In the genomic region with DNA sequence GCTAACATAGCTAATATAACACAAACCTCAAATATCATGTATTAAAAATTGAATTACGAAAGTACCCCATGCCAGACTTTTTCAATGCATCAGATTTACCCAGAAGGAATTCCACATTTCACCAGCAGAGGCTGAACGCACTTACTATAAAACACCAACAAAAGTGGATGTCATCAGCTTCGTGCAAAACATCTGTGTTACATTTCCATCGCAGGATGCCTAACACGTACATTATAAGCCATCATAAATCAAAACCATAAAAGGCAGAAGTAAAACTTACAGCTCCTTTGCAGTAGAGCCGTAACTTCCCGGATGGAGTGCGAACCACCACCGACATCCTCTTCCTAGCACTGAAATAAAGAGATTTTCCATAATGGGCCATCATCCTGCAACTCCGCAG, we compare ENCODE assay signal across 23 mouse cellular contexts.
A peak's percentile ranks its signal among the peaks of the same experiment; 100 is the strongest.
DNase-seq lines count a peak whose midpoint lies in the region; ATAC-seq and TF ChIP-seq lines count a peak whose summit lies in the region.
"Had no signal": no experiment of that assay in that cellular context is flagged by ENCODE, and none has a peak within 500 bp of the region (broad histone marks: within the 10 kb centered on the region; RNA-seq: fewer than 3 reads in every experiment).

No protein-coding gene starts in this region.

- no peaks in the 10 kb centered on the region for H3K4me1 ChIP-seq in forebrain, postnatal 0 days (ENCODE audit: insufficient read depth)
- H3K4me1 ChIP-seq in forebrain, embryonic 13.5 days = no peaks in the 10 kb centered on the region
- no peaks in the 10 kb centered on the region for H3K4me1 ChIP-seq in lung, embryonic 14.5 days (ENCODE audit: insufficient read depth)
- H3K4me1 ChIP-seq in embryonic facial prominence, embryonic 14.5 days (ENCODE audit: control insufficient read depth, insufficient read depth, low read length) = no peaks in the 10 kb centered on the region
- no peaks in the 10 kb centered on the region for H3K4me1 ChIP-seq in limb, embryonic 14.5 days (ENCODE audit: control insufficient read depth, insufficient read depth, low read length)
- H3K4me1 ChIP-seq in heart, adult 2 months (ENCODE audit: control insufficient read depth, insufficient read depth, low read length) = no peaks in the 10 kb centered on the region
- H3K4me1 ChIP-seq: forebrain, embryonic 15.5 days; heart, embryonic 13.5 days; liver, embryonic 15.5 days had no signal

- H3K27ac ChIP-seq in forebrain, postnatal 0 days (ENCODE audit: low read depth, low read length) = no peak overlapping the region
- H3K27ac ChIP-seq in forebrain, embryonic 13.5 days = no peak overlapping the region
- H3K27ac ChIP-seq in lung, embryonic 14.5 days (ENCODE audit: low read depth) = no peak overlapping the region
- H3K27ac ChIP-seq in embryonic facial prominence, embryonic 14.5 days (replicated peaks; ENCODE audit: low read depth, low read length) = no peak overlapping the region
- no peak overlapping the region for H3K27ac ChIP-seq in limb, embryonic 14.5 days (replicated peaks; ENCODE audit: low read depth, low read length)
- no peak overlapping the region for H3K27ac ChIP-seq in heart, adult 2 months
- H3K27ac ChIP-seq: forebrain, embryonic 15.5 days; heart, embryonic 13.5 days; liver, embryonic 15.5 days had no signal

- peak; percentile 32; the same call in 1 of the 2 replicates for TF ChIP-seq CTCF in forebrain, postnatal 0 days (IDR thresholded peaks at IDR 0.05; ENCODE audit: low read depth)
- TF ChIP-seq CTCF in lung, embryonic 14.5 days (IDR thresholded peaks at IDR 0.05; ENCODE audit: low read depth) = peak; percentile 56
- TF ChIP-seq CTCF in heart, adult 2 months (IDR thresholded peaks at IDR 0.05) = no peak

- no peaks in the 10 kb centered on the region for H3K9me3 ChIP-seq in forebrain, postnatal 0 days (ENCODE audit: low read length)
- H3K9me3 ChIP-seq in forebrain, embryonic 13.5 days (replicated peaks) = no peaks in the 10 kb centered on the region
- no peaks in the 10 kb centered on the region for H3K9me3 ChIP-seq in lung, embryonic 14.5 days (ENCODE audit: low read depth, low read length)
- no peaks in the 10 kb centered on the region for H3K9me3 ChIP-seq in embryonic facial prominence, embryonic 14.5 days (ENCODE audit: control insufficient read depth, low read length)
- peaks cover 6% of the 10 kb centered on the region for H3K9me3 ChIP-seq in limb, embryonic 14.5 days (ENCODE audit: control insufficient read depth, low read length)
- H3K9me3 ChIP-seq: forebrain, embryonic 15.5 days; heart, embryonic 13.5 days; liver, embryonic 15.5 days had no signal

- intact Hi-C loops in heart, adult 2 months (cut with DNase I) = no loop called here

- no peak overlapping the region for H3K4me3 ChIP-seq in forebrain, postnatal 0 days (ENCODE audit: low read depth, low read length)
- H3K4me3 ChIP-seq in forebrain, embryonic 13.5 days = no peak overlapping the region
- no peak overlapping the region for H3K4me3 ChIP-seq in lung, embryonic 14.5 days (ENCODE audit: low read depth, low read length)
- H3K4me3 ChIP-seq in embryonic facial prominence, embryonic 14.5 days (ENCODE audit: low read depth, low read length) = no peak overlapping the region
- no peak overlapping the region for H3K4me3 ChIP-seq in limb, embryonic 14.5 days (replicated peaks; ENCODE audit: low read length)
- no peak overlapping the region for H3K4me3 ChIP-seq in heart, adult 2 months
- H3K4me3 ChIP-seq: forebrain, embryonic 15.5 days; heart, embryonic 13.5 days; liver, embryonic 15.5 days had no signal

- no peak for TF ChIP-seq POLR2A in limb, embryonic 14.5 days (IDR thresholded peaks at IDR 0.05; ENCODE audit: borderline replicate concordance, extremely low read depth, insufficient read depth, insufficient read length)
- no peak for TF ChIP-seq POLR2A in heart, adult 2 months (IDR thresholded peaks at IDR 0.05; ENCODE audit: insufficient read depth, low read depth, low read length)

- no peak overlapping the region for H3K4me2 ChIP-seq in forebrain, postnatal 0 days (ENCODE audit: low read depth)
- no peak overlapping the region for H3K4me2 ChIP-seq in forebrain, embryonic 13.5 days
- H3K4me2 ChIP-seq in lung, embryonic 14.5 days = no peak overlapping the region
- peak overlapping the region; percentile 33 for H3K4me2 ChIP-seq in embryonic facial prominence, embryonic 14.5 days (ENCODE audit: low read depth, low read length)
- no peak overlapping the region for H3K4me2 ChIP-seq in limb, embryonic 14.5 days (replicated peaks; ENCODE audit: low read depth, low read length, severe bottlenecking)
- H3K4me2 ChIP-seq: forebrain, embryonic 15.5 days; heart, embryonic 13.5 days; liver, embryonic 15.5 days had no signal

- no peak for DNase-seq in forebrain, postnatal 0 days
- DNase-seq in lung, embryonic 14.5 days = peak; percentile 74
- DNase-seq in lung, postnatal 36 days = no peak
- DNase-seq in embryonic facial prominence, embryonic 14.5 days (ENCODE audit: low spot score) = peak; percentile 85
- peak; percentile 70 for DNase-seq in limb, embryonic 14.5 days (ENCODE audit: low spot score)
- no peak for DNase-seq in heart, adult 2 months
- DNase-seq in testis, postnatal 10 days (ENCODE audit: low spot score) = no peak
- DNase-seq: adrenal gland, postnatal 14 days; cerebellum, adult 2 months; cerebellum, postnatal 36 days; gastrocnemius, postnatal 14 days; heart, adult 11 months; heart, postnatal 14 days; liver; lung, postnatal 4 days; thymus, adult 18-20 months; thymus, postnatal 36 days had no signal

- no peaks in the 10 kb centered on the region for H3K27me3 ChIP-seq in forebrain, postnatal 0 days (ENCODE audit: insufficient read depth, low read length)
- no peaks in the 10 kb centered on the region for H3K27me3 ChIP-seq in forebrain, embryonic 13.5 days
- H3K27me3 ChIP-seq in lung, embryonic 14.5 days (ENCODE audit: insufficient read depth, low read length) = no peaks in the 10 kb centered on the region
- no peaks in the 10 kb centered on the region; the same call in 1 of the 2 replicates for H3K27me3 ChIP-seq in embryonic facial prominence, embryonic 14.5 days (replicated peaks; ENCODE audit: control insufficient read depth, insufficient read depth, low read length)
- H3K27me3 ChIP-seq in limb, embryonic 14.5 days (ENCODE audit: control insufficient read depth, insufficient read depth, low read length) = 0 out of 2 replicates have a peak, but pooled peaks cover 7% of the 10 kb centered on the region
- no peaks in the 10 kb centered on the region for H3K27me3 ChIP-seq in heart, adult 2 months (ENCODE audit: control insufficient read depth, insufficient read depth, low read length)
- H3K27me3 ChIP-seq: forebrain, embryonic 15.5 days; heart, embryonic 13.5 days; liver, embryonic 15.5 days had no signal

- 90% methylated on average over 10 of the region's 10 CpGs for WGBS in forebrain, postnatal 0 days
- WGBS in forebrain, embryonic 13.5 days = 93% methylated on average over 10 of the region's 10 CpGs
- 52% methylated on average over 10 of the region's 10 CpGs for WGBS in lung, embryonic 14.5 days
- WGBS in embryonic facial prominence, embryonic 14.5 days = 51% methylated on average over 10 of the region's 10 CpGs
- WGBS in limb, embryonic 14.5 days = 27% methylated on average over 10 of the region's 10 CpGs
- WGBS in heart, adult 2 months = 86% methylated on average over 10 of the region's 10 CpGs

- no peak for ATAC-seq in forebrain, postnatal 0 days
- ATAC-seq in forebrain, embryonic 13.5 days = no peak
- ATAC-seq in lung, embryonic 14.5 days (ENCODE audit: insufficient read depth) = peak; percentile 69; the same call in 1 of the 2 replicates
- ATAC-seq in embryonic facial prominence, embryonic 14.5 days (ENCODE audit: low read depth) = peak; percentile 62; the same call in 1 of the 2 replicates
- ATAC-seq in limb, embryonic 14.5 days (ENCODE audit: low FRiP score, low read depth) = peak; percentile 72
- ATAC-seq: CD4-positive, CD25-positive, alpha-beta regulatory T cell, adult 4 months; forebrain, embryonic 15.5 days; midbrain, embryonic 16.5 days had no signal

- no peak for TF ChIP-seq EP300 in heart, adult 2 months (IDR thresholded peaks at IDR 0.05; ENCODE audit: insufficient read depth, low read depth, low read length)

- no peak overlapping the region for H3K9ac ChIP-seq in forebrain, postnatal 0 days
- no peak overlapping the region for H3K9ac ChIP-seq in forebrain, embryonic 13.5 days
- H3K9ac ChIP-seq in lung, embryonic 14.5 days = no peak overlapping the region
- H3K9ac ChIP-seq in embryonic facial prominence, embryonic 14.5 days (ENCODE audit: low read depth, low read length) = no peak overlapping the region
- no peak overlapping the region for H3K9ac ChIP-seq in limb, embryonic 14.5 days (ENCODE audit: low read depth, low read length, severe bottlenecking)
- no peak overlapping the region for H3K9ac ChIP-seq in heart, adult 2 months (ENCODE audit: low read depth, low read length)
- H3K9ac ChIP-seq: forebrain, embryonic 15.5 days; heart, embryonic 13.5 days; liver, embryonic 15.5 days had no signal

- H3K36me3 ChIP-seq in forebrain, postnatal 0 days (ENCODE audit: insufficient read depth) = peaks cover 22% of the 10 kb centered on the region
- H3K36me3 ChIP-seq in forebrain, embryonic 13.5 days (ENCODE audit: poor library complexity, severe bottlenecking) = peaks cover 15% of the 10 kb centered on the region
- H3K36me3 ChIP-seq in lung, embryonic 14.5 days (ENCODE audit: insufficient read depth) = 0 out of 2 replicates have a peak, but pooled peaks cover 2% of the 10 kb centered on the region
- no peaks in the 10 kb centered on the region for H3K36me3 ChIP-seq in embryonic facial prominence, embryonic 14.5 days (ENCODE audit: control insufficient read depth, insufficient read depth, low read length)
- no peaks in the 10 kb centered on the region for H3K36me3 ChIP-seq in limb, embryonic 14.5 days (ENCODE audit: control insufficient read depth, insufficient read depth, low read length)
- H3K36me3 ChIP-seq in heart, adult 2 months (ENCODE audit: control insufficient read depth, insufficient read depth, low read length) = peaks cover 3% of the 10 kb centered on the region; the same call in 1 of the 2 replicates

- no peaks in the 10 kb centered on the region for H3K79me2 ChIP-seq in heart, adult 2 months (replicated peaks; ENCODE audit: control insufficient read depth, insufficient read depth, low read length)

Comparison
In these comparisons a context has a peak if more than half of its experiments do, and no peak if none do; other contexts are left out.
1. DNase-seq: peak in lung, embryonic 14.5 days (single experiment), embryonic facial prominence, embryonic 14.5 days (single experiment) and limb, embryonic 14.5 days (single experiment); none in forebrain, postnatal 0 days (single experiment), lung, postnatal 36 days (single experiment), heart, adult 2 months (0 of 2) and testis, postnatal 10 days (single experiment).
2. ATAC-seq: peak in lung, embryonic 14.5 days (single experiment), embryonic facial prominence, embryonic 14.5 days (single experiment) and limb, embryonic 14.5 days (single experiment); none in forebrain, postnatal 0 days (single experiment) and forebrain, embryonic 13.5 days (single experiment).